ENCODE assay signal across 8 mouse cellular contexts in the genomic region with DNA sequence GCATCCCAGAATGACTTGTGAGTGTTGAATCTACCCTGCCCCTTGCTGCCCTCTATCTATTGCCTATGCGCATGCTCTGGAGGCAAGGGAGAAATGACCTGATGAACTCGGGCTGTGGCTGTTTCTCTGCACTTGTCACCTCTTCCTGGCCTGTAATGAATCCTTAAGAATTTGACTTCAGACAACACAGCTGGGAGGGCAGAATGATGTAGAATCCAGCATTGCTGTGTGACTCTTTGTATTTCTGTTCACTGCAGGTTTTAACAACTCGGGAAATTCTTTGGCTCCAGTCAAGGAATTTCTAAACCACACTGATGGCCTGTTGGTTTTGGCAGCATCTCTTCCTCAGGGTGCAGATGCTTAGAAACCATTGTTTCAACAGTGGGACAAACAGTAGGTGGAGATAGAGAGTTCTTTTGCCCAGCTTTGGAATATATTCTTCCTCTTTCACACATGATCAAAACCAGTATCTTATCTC. TPM values are rescaled to one million over a fixed set of nuclear protein-coding genes. Genes with fewer than 3 reads are reported as not detected.
DNase-seq lines count a peak whose midpoint lies in the region; ATAC-seq lines count a peak whose summit lies in the region.

No protein-coding gene starts in this region.

- no peak for ATAC-seq in erythroid progenitor cell, adult 5-6 weeks (replicated peaks; ENCODE audit: low FRiP score, poor library complexity, severe bottlenecking)

- intact Hi-C loops in heart, postnatal 25 days (cut with DNase I), result loop anchor here (1.0 to 10.0 kb wide), 3 partner anchors 83 to 280 kb away; a partner anchor contains a TSS

- peak; percentile 95 for DNase-seq in heart, adult 11 months
- no peak for DNase-seq in heart, postnatal 25 days (ENCODE audit: low spot score)
- DNase-seq in Muller cell, postnatal 12 days (ENCODE audit: inconsistent ontology term), result peak; percentile 91
- peak; percentile 54 to 66 for DNase-seq in heart, adult 9 months (ENCODE audit: low spot score in 2 of 2)
- DNase-seq in kidney, postnatal 4 days, result peak; percentile 27 to 44
- no peak for DNase-seq in ovary, postnatal 10 days (ENCODE audit: low spot score)
- DNase-seq in right cerebral cortex, postnatal 25 days, result no peak

RNA-seq across cellular contexts. Expression of a gene that starts 36.3 kb away (rescaled TPM):
- total RNA-seq in heart, postnatal 25 days (2021), result 10 to 100 TPM; 25.5 to 29.4 TPM
- 50.1 and 57.0 TPM in 2 replicates for total RNA-seq in erythroid progenitor cell, adult 5-6 weeks (2015; ENCODE audit: low replicate concordance)
- total RNA-seq in erythroid progenitor cell, adult 5-6 weeks (2017; ENCODE audit: low replicate concordance), result 34.4 and 44.5 TPM in 2 replicates

RNA-seq across cellular contexts. Expression of a gene that starts 36.4 kb away (rescaled TPM):
- 10 to 100 TPM; 22.1 to 25.2 TPM for total RNA-seq in heart, postnatal 25 days (2021)
- total RNA-seq in erythroid progenitor cell, adult 5-6 weeks (2015; ENCODE audit: low replicate concordance), result 13.7 and 18.4 TPM in 2 replicates
- total RNA-seq in erythroid progenitor cell, adult 5-6 weeks (2017; ENCODE audit: low replicate concordance), result 9.2 and 16.4 TPM in 2 replicates

Comparison
In these comparisons a context has a peak if more than half of its experiments do, and no peak if none do; other contexts are left out.
1. DNase-seq: peak in heart, adult 11 months (single experiment), Muller cell, postnatal 12 days (single experiment), heart, adult 9 months (2 of 2) and kidney, postnatal 4 days (2 of 2); none in heart, postnatal 25 days (single experiment), ovary, postnatal 10 days (single experiment) and right cerebral cortex, postnatal 25 days (single experiment).